Mouse (Mus musculus) right cerebral cortex, postnatal 36 days (tissue): ENCODE measurements around the gene Sppl3.
"Not testable (repeated sequence)": the region's sequence is repeated elsewhere in the genome, so short reads cannot be mapped to it uniquely, and the experiment has no call there.

Source experiments
- DNase-seq, 2 experiments: peaks; one replicate each; pipeline ENCODE4 v3.0.0; 2022; ENCODE audit warnings: low spot score in 2 of 2, mixed read lengths in 1 of 2

Gene Sppl3

DNA sequence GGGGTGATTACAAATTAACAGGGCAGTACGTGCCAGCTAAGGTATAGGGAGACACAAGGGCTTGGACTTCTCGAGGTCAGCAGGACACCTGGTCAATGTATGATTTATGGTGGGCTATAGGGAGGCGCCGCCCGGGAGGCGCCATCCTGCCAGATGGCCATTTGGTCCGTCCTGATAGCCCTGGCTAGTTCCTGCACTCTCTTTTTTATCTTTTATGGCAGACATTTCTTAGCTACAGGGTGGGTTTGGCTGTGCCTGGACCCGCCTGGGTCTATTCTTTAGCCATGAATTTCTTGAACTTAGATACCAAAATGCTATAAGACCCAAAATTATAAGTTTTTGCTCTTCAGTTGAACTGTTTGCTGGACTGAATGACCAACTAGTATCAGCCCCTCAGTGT, 62.4 kb downstream of the Sppl3 start:
- DNase-seq, result not testable (repeated sequence)

DNA sequence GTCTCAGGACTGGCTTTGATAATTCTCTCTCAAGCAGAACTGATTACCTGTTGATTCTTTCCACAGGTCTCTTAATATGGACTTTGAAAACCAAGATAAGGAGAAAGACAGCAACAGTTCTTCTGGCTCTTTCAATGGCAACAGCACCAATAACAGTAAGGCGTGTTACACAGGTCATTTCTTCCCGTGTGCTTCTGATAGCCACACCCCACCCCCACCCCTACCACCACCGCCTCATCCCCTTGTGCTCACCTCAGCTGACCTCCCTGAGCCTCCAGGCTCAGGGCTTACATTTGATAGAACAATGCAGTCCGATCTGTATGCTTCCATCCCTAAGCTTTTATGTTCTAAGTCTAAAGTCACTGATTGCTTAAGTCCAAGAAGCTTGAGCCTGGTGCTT, 63.8 kb downstream of the Sppl3 start:
- DNase-seq, result no peak

GRCm38 (mm10) chr5:115076144-115076901, 65.4 kb downstream of the Sppl3 start:
- DNase-seq, result peak in 1 of 2 experiments; percentile 28

DNA sequence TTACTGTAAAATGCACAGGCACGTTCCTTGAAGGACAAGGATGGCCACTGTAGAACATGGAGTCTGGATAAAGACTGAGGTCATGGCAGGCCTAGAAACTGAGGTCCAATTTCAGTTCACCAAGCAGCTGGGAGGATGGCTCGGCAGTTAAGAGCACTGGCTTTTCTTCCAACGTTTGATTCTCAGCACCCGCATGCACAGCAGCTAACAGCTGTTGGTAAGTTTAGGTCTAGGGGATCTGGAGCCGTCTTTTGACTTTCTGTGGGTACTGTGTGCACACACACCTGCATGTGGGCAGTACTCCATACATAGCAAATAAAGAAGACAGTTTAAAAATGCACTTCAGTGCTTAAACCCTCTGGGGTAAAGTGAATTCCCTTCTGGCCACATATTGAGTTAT, 70.7 kb downstream of the Sppl3 start:
- DNase-seq, result no peak

DNA sequence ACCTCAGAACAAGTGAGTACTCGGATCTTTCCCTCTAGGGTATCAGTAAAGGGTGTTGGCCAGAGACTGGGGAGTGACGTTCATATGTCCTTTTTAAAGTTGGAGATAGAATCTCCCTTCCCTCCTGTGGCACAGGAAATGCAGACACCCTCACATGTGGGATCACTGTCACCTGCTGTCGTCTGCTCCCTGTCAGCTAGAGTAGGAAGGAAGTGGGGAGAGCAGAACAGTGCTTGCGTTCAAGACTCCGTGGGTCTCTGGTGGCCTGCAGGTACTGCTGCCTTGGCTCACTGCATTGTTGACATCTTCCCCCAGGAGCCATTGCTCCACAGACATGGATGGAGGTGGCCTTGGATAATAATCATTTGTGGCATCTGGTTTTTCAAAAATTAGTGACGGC, 72.6 kb downstream of the Sppl3 start:
- no peak for DNase-seq

- no peak for DNase-seq
Measured at GRCm38 (mm10) chr5:115085675-115086074, 74.7 kb downstream of the Sppl3 start.

DNA sequence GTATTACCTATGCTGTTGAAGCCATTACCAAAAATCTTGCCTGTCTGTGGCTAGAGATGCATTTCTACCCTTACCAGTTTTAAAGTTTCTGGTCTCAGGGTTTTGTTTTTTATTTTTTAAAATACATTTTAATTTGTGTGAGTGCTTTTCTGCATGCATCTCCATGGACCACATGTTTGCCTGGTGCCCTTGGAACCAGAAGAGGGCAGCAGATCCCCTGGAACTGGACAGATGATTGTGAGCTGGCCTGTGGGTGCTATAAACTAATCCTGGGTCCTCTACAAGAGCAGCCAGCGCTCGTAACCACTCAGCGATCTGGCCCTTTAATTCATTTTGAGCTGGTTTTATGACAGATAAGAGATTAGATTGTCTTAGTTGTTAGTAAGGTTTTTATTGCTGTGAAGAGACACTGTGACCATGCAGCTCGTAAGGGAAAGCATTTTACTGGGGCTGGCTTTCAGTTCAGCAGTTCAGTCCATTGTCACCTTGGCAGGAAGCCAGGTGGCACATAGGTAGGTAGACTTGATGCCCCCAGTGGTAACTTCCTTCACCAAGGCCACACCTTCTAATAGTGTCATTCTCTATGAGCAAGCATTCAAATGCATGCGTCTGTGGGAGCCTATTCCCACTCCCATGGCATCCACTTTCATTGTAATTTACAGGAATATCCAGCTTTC, 78.8 kb downstream of the Sppl3 start:
- DNase-seq, result no peak

- no peak for DNase-seq
Measured at GRCm38 (mm10) chr5:115091015-115091414, 80.1 kb downstream of the Sppl3 start.

DNA sequence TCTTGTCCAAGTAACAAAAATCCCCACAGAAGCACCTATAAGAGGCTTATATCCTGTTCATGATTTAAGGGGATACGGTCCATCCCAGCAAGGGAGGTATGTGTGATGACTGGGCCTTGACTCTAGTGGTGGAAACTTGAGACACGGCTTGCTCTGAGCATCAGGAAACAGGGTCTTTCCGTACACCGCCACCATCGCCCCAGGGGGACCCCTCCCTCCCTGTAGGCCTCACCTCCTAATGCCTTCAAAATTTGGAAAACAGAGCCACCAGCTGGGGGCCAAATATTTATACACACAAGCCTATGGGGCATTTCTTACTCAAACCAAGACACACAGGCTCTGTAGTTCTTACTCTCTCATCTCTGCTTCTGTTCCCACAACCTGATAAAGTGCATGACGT, 80.8 kb downstream of the Sppl3 start:
- no peak for DNase-seq

DNA sequence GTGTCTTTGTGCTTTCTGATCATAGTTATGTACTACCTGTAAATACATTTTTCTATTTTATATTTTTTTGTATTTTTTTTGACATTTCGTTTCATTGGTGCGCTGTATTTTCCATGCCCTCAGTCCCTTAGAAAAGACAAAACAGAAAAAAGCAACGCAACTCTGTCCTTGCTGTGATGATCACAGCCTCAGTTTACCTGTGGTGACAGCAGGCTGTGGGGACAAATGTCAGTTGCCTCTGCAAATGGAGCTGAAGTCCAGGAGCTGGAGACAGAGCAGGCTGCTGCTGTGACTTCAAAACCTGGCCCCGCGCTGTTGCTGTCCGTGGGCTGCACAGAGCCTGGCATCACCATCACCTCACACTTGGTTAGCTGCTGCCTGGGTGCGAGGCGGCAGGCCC, 87.3 kb downstream of the Sppl3 start, which contains the start of gene Gm10401:
Gene Gm10401 (minus strand): TSS at position 101 of the 400 bp plus-strand sequence.
- DNase-seq, result no peak

DNA sequence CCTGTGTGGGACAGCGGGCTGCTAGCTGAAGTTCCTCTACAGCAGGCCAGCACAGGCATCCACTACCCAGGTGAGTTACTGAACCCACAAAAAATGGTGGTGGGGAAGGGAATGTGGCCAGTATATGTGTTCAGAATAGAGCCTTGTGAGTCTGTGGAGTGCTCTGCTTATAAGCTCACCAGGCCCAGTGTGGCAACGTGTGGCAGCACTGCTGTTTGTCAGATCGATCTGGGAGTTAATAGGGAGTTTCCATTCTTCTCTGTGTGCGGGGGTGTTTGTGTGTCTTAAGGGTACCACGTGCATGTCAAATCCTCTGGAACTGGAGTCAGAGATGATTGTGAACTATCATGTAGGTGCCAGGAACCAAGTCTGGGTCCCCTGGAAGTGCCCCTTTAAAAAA, 88.6 kb downstream of the Sppl3 start:
- DNase-seq, result no peak

DNA sequence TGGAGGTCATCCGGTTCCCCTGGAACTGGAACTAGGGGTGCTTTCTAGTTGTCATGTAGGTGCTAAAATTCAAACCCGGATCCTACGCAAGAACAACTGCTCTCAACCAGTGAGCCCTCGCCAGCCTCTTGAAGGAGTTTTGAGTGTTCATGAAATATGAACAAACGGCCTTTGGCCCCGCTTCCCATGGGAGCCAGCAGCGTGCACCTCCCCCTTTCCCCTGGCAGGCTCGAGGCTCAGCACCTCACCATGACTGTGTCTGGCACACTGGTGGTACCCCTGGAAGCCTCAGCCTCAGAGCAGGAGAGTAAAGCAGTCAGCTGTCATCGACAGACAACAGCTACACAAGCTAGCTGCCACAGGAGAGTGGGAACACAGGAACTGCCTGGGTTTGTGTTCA, 89.1 kb downstream of the Sppl3 start:
- DNase-seq, result no peak

DNA sequence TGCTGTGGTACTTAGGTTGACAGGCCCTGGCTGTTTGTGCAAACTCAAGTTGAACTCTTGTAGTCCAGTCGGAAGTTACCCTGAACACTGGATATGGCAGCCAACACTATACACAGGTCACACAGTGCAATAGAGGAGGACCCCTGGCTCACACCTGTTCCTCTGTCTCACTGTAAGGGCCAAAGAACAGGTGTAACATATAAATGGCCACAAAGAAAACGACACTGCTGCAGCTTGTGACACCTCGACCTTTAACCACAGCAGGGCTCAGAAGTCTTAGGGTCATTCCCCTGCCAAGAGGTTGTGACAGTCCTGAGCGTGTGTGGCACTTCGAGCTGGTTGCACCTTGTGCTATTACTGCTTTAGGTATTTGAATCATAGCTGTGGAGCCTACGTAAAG, 89.5 kb downstream of the Sppl3 start:
- no peak for DNase-seq

- DNase-seq, result no peak
Measured at GRCm38 (mm10) chr5:115102231-115102630, 91.3 kb downstream of the Sppl3 start.

GRCm38 (mm10) chr5:115103253-115103652, 92.3 kb downstream of the Sppl3 start:
- DNase-seq, result not testable (repeated sequence)

- DNase-seq, result no peak
Measured at GRCm38 (mm10) chr5:115111156-115111555, 100.2 kb downstream of the Sppl3 start.

GRCm38 (mm10) chr5:115113244-115113643, 102.3 kb downstream of the Sppl3 start:
- no peak for DNase-seq

- no peak for DNase-seq
Measured at GRCm38 (mm10) chr5:115114501-115114900, 103.6 kb downstream of the Sppl3 start.

DNA sequence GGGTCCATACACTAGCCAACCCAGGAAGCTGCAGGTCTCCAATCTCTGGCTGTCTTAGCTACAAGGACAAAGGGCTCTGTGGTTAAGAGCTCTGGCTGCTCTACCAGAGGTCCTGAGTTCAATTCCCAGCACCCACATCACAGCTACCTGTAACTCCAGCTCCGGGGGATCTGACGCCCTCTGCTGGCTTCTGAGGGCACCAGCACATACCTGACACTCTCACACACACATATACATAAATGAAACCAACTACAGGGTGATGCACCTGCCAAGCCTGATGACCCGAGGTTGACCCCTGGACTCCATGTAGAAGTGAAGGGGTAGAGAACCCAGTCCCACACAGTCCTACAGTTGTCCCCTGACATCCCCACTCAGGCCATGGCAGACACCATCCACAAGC, 105.5 kb downstream of the Sppl3 start:
- DNase-seq, result no peak

DNA sequence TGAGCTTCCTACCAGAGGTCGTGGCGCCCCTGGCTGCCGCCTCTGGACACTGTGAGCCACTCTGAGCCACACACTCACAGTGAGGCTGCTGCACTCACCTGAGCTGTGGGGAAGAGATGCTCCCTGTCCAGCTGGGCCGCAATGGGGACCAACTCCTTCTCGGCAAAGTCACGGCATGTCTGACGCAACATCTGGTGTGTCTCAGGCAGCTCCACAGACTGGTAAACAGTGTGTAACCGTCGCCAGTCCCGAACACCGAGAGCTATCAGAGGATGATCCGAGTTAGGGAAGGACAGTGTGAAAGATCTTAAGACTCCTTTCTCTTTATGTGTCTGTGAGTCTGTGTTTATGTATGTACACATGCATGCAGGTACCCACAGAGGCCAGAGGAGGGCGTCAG, 106.5 kb downstream of the Sppl3 start:
- no peak for DNase-seq

GRCm38 (mm10) chr5:115118961-115119570, 108.1 kb downstream of the Sppl3 start, which contains the start of gene Acads:
Gene Acads, minus strand, starts transcription at chr5:115119346.
- DNase-seq, result peak in 1 of 2 experiments; percentile 44

DNA sequence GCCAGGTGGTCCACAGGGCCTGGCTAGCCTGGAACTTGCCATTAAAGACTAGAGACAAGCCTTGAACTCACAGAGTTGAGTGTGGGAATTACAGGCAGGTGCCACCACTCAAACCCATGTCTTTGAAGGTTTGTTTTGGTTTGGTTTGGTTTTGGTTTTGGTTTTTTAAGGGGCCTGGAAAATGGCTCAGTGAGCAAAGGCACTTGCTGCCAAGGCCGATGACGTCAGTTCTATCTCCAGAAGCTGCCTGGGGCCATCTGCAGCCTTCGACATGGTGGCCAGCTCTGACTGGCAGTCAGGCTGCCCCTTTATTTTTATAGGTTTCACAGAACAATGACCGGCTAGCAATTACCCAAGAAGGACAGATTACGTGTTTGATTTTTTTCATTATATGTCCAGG, 110.0 kb downstream of the Sppl3 start:
- no peak for DNase-seq

DNA sequence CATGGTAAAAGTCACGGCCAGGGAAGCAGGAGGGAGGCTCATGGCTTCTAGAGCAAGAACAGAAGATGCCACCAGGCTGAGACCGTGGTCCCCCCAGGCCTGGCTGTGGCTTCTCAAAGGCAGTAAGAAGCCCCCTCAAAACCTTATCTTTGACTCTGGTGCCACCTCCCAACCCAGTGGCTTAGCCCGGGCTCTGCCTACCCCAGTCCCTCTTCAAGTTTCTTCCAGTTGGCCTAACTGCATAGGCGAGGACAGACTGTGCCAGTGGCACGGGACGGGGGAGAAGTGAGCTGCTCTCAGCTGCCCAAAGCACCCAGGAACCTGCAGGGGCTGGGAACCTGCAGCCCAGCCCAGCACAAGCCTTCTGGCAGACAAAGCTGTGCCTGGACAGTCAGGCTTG, 113.8 kb downstream of the Sppl3 start:
- DNase-seq, result no peak
